Mouse (Mus musculus) embryonic facial prominence, embryonic 10.5 days (tissue): ENCODE results near the gene Ssr2. TPM values are rescaled to one million over a fixed set of nuclear protein-coding genes. Genes with fewer than 3 reads are reported as not detected.

Experiments
- DNase-seq: peaks from one replicate; pipeline ENCODE4 v3.0.0-alpha.2; 2017; ENCODE audit warnings: low spot score
- H3K27ac ChIP-seq: fragments of 300-500 bp; sonication (generic); replicated peaks from 2 replicates; pipeline ENCODE4 v1.5.1; 2016; ENCODE audit warnings: mild to moderate bottlenecking
- H3K27me3 ChIP-seq: fragments of 300-500 bp; sonication (generic); replicated peaks from 2 replicates; pipeline ENCODE4 v1.6.1; 2016; ENCODE audit warnings: low read depth, mild to moderate bottlenecking; ENCODE audit not compliant: poor library complexity, severe bottlenecking
- H3K36me3 ChIP-seq: fragments of 300-500 bp; sonication (generic); replicated peaks from 2 replicates; pipeline ENCODE4 v1.6.1; 2016; ENCODE audit warnings: mild to moderate bottlenecking, moderate library complexity
- H3K4me1 ChIP-seq: fragments of 300-500 bp; sonication (generic); 2 replicates; pipeline ENCODE4 v1.6.1; 2016
- H3K4me3 ChIP-seq: fragments of 300-500 bp; sonication (generic); 2 replicates; pipeline ENCODE4 v1.5.1; 2016; ENCODE audit warnings: mild to moderate bottlenecking, moderate library complexity
- H3K9me3 ChIP-seq: fragments of 300-500 bp; sonication (generic); 2 replicates; pipeline ENCODE4 v1.6.1; 2016; ENCODE audit warnings: mild to moderate bottlenecking
- WGBS: fragments of 180-500 bp; shearing (Covaris S2); methylation state at CpG from one replicate; pipeline ENCODE4 v1.1.7; 2016; 5-methylcytosine and 5-hydroxymethylcytosine counted together
- polyA plus RNA-seq: library from polyadenylated mRNA; unstranded; fragments of >200 nt; fragmentation: Nextera tagmentation; extraction: Ambion mirVana; gene quantifications from 2 replicates; pipeline ENCODE4 v1.2.1, GENCODE M21; 2016

The Ssr2 gene
- polyA plus RNA-seq, 1 experiment from 2014 or later, result 231 TPM

DNA sequence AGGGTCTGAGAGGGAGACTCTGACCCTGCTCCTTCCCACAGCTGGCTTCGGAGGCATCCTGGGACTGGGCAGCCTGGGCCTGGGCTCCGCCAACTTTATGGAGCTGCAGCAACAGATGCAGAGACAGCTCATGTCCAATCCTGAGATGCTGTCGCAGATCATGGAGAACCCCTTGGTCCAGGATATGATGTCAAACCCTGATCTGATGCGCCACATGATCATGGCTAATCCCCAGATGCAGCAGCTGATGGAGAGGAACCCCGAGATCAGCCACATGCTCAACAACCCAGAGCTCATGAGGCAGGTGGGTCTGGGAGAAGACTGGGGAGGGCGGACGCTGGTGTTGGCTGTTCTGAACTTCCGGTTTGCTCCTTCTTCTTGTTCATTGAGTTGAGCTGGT is 19.1 kb upstream of the Ssr2 start:
- H3K9me3 ChIP-seq, result no peaks in the 10 kb centered on the region
- 92% methylated on average over 8 of the region's 8 CpGs for whole genome bisulfite sequencing
- H3K4me3 ChIP-seq, result no peak overlapping the region
- no peak overlapping the region for H3K27ac ChIP-seq
- H3K36me3 ChIP-seq, result peaks cover 67% of the 10 kb centered on the region
- H3K27me3 ChIP-seq, result no peaks in the 10 kb centered on the region
- peaks cover 36% of the 10 kb centered on the region for H3K4me1 ChIP-seq
- DNase-seq, result no peak

GRCm38 (mm10) chr3:88559596-88559995 is 16.1 kb upstream of the Ssr2 start:
- Histone ChIP-seq H3K4me3 (no peak overlapping the region), H3K27me3 (no peaks in the 10 kb centered on the region), H3K4me1 (peaks cover 18% of the 10 kb centered on the region), H3K27ac (no peak overlapping the region), H3K9me3 (no peaks in the 10 kb centered on the region), H3K36me3 (peaks cover 97% of the 10 kb centered on the region)
- no peak for DNase-seq
- 94% methylated on average over 9 of the region's 9 CpGs for WGBS

- no peaks in the 10 kb centered on the region for H3K9me3 ChIP-seq
- H3K4me1 ChIP-seq, result no peaks in the 10 kb centered on the region
- H3K4me3 ChIP-seq, result no peak overlapping the region
- no peak overlapping the region for H3K27ac ChIP-seq
- H3K27me3 ChIP-seq, result no peaks in the 10 kb centered on the region
- WGBS, result 69% methylated on average over 4 of the region's 4 CpGs
- H3K36me3 ChIP-seq, result peaks cover 100% of the 10 kb centered on the region
- no peak for DNase-seq
These were observed 13.7 kb upstream of the Ssr2 start for GRCm38 (mm10) chr3:88561989-88562388.

DNA sequence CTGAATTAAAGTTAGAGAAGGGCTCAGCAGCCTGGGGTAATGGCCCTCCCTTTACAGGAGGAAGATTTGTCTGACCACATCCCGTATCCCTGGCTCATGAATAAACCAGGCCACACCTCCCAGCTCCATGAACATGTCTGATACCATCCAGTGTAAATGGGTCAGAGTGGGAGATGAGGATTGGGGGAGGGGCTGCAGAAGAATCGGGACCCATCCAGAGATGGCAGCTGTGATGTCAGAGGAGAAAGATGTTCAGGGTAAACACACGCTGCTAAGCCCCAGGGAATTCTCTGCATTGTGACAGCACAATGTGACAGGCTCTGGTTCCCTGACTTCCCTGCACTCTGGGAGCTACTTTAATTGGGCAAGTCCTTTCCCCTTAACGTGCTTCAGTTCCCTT is 12.2 kb upstream of the Ssr2 start:
- Histone ChIP-seq H3K4me1 (no peaks in the 10 kb centered on the region), H3K27me3 (no peaks in the 10 kb centered on the region), H3K4me3 (no peak overlapping the region), H3K27ac (no peak overlapping the region), H3K9me3 (no peaks in the 10 kb centered on the region), H3K36me3 (peaks cover 100% of the 10 kb centered on the region)
- no peak for DNase-seq
- 77% methylated on average over 4 of the region's 4 CpGs for WGBS

DNA sequence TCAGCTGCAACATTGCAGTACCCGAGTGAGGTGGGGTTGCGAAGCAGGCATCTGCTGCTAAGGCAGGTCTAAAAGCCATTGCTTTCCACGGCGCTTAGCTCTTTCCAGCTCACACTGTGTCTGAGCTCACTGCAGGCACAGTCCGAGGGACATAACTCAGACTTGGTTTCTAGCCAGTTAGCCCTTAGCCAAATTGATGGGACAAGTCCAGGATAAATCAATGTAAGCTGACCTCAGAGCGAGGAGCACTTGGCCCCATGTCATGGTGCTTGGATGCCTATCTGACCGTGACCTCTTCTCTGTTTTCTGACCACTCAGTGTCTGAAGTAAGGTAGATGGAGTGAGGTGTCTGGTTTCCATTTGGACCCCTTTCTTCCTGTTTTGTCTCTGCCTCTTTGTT is 11.7 kb upstream of the Ssr2 start:
- Histone ChIP-seq H3K9me3 (no peaks in the 10 kb centered on the region), H3K27me3 (no peaks in the 10 kb centered on the region), H3K36me3 (peaks cover 100% of the 10 kb centered on the region), H3K4me3 (no peak overlapping the region), H3K4me1 (no peaks in the 10 kb centered on the region), H3K27ac (no peak overlapping the region)
- DNase-seq, result no peak
- 90% methylated on average over 7 of the region's 7 CpGs for WGBS

- Histone ChIP-seq H3K4me1 (no peaks in the 10 kb centered on the region), H3K27ac (no peak overlapping the region), H3K27me3 (no peaks in the 10 kb centered on the region), H3K4me3 (no peak overlapping the region), H3K36me3 (peaks cover 98% of the 10 kb centered on the region), H3K9me3 (no peaks in the 10 kb centered on the region)
- 88% methylated on average over 3 of the region's 3 CpGs for WGBS
- DNase-seq, result no peak
These were observed 9.6 kb upstream of the Ssr2 start for GRCm38 (mm10) chr3:88566116-88566515.

DNA sequence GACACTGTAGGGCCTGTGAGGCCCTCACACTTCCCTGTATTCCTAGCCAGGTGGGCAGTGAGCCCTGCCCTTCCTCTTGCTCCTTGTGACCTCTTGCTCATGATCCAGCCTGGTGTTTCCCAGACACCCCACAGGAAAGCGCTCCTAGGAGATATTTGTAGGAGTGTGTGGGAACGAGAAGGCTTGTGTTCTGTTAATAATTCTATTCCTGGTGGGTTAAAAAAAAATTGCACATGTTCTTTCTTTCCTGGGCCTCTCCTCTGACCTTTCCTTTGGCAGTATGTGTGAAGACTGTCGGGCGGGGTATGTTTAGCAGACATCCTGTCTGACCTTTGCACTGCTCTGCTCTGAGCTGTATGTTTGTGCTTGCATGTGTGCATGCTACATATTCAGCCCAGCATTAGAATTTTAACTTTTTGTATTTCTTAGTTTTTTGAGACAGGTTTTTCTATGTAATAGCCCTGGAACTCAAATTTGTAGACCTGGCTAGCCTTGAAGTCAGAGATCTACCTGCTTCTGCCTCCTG is 9.1 kb upstream of the Ssr2 start:
- H3K36me3 ChIP-seq, result peaks cover 94% of the 10 kb centered on the region

DNA sequence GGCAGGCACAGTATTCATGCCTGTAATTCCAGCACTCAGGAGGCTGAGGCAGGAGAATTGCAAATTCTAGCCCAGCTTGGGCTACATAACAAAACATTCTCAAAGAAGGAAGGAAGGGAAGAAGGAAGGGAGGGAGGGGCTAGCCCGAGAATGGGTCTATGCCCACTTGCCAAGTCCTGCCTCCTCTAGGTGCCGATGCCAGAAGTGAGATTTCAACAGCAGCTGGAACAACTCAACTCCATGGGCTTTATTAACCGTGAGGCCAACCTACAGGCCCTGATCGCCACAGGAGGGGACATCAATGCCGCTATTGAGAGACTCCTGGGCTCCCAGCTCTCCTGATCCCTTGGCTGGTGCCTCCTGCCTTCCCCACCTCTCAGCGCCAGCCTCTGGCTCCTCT is 7.8 kb upstream of the Ssr2 start:
- no peak overlapping the region for H3K27ac ChIP-seq
- peaks cover 81% of the 10 kb centered on the region for H3K36me3 ChIP-seq
- no peaks in the 10 kb centered on the region for H3K27me3 ChIP-seq
- no peak for DNase-seq
- H3K9me3 ChIP-seq, result no peaks in the 10 kb centered on the region
- H3K4me3 ChIP-seq, result no peak overlapping the region
- 96% methylated on average over 6 of the region's 6 CpGs for WGBS
- H3K4me1 ChIP-seq, result no peaks in the 10 kb centered on the region

More for the DNA sequence above, 9.1 kb upstream of the Ssr2 start:
- no peaks in the 10 kb centered on the region for H3K9me3 ChIP-seq
- H3K27ac ChIP-seq, result no peak overlapping the region
- DNase-seq, result no peak
- 92% methylated on average over 4 of the region's 4 CpGs for WGBS
- no peaks in the 10 kb centered on the region for H3K4me1 ChIP-seq
- no peak overlapping the region for H3K4me3 ChIP-seq
- H3K27me3 ChIP-seq, result no peaks in the 10 kb centered on the region

DNA sequence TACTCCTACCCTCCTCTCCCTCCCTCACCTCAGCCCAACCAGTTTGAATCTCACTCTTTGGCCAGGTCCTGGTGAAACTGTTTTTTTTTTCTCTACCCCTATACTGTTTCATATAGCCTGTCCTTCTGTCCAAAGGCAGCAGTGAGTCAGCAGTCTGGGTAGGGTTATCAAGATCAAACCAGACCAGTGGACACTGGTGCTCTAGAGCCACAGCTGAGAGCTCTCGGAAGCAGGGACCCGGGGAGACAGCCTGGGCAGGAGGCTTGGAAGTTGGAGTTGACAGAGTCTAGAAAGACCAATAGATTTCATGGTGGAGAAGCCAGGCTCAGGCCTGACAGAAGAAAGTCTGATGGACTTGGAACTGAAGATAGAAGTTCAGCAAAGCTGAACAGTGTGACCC is 7.1 kb upstream of the Ssr2 start:
- H3K4me1 ChIP-seq, result no peaks in the 10 kb centered on the region
- H3K9me3 ChIP-seq, result no peaks in the 10 kb centered on the region
- WGBS, result 93% methylated on average over 2 of the region's 2 CpGs
- DNase-seq, result no peak
- peaks cover 73% of the 10 kb centered on the region for H3K36me3 ChIP-seq
- H3K27me3 ChIP-seq, result no peaks in the 10 kb centered on the region
- no peak overlapping the region for H3K4me3 ChIP-seq
- H3K27ac ChIP-seq, result no peak overlapping the region

DNA sequence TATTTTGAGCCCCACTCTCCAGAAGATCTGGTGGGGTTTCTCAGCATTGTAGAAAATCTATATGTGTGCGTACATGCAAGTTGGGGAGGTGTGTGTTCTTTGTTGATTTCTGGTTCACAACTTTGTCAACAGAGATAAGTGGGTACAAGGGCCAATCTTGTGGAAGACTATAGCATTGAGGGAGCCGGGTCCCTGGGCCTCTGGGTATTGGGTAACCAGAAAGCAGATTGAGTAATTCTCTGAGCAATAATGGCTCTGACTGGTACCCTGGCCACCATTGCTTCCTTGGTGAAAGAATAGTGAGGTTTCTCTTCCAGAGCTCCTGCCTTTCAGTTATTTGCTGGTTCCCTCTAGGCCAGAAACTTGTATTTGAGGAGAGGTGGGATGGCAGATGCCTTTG is 6.6 kb upstream of the Ssr2 start:
- Histone ChIP-seq H3K27ac (no peak overlapping the region), H3K9me3 (no peaks in the 10 kb centered on the region), H3K36me3 (peaks cover 69% of the 10 kb centered on the region), H3K27me3 (no peaks in the 10 kb centered on the region), H3K4me3 (no peak overlapping the region), H3K4me1 (no peaks in the 10 kb centered on the region)
- DNase-seq, result no peak
- WGBS, result 95% methylated on average over 2 of the region's 2 CpGs

DNA sequence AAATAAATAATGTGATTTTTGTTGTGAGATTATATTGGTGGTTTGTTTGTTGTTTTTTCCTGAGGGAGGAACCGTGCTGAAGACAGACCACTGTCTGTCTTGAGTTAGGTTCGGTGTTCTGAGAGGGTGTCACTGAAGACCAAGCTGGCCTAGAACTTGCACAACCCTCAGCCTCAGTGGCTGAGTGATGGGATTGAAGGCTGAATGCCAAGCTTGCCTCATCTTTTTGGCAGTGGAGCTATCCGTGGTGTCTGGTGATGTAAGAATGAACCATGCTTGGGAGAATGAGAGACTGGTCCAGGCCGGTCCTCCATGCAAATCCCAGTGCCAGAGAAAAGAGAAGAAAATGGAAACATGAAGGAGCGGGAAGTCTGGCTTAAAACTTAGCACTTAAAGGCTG is 6.0 kb upstream of the Ssr2 start:
- Histone ChIP-seq H3K27ac (no peak overlapping the region), H3K4me3 (no peak overlapping the region), H3K4me1 (no peaks in the 10 kb centered on the region), H3K9me3 (no peaks in the 10 kb centered on the region), H3K27me3 (no peaks in the 10 kb centered on the region), H3K36me3 (peaks cover 63% of the 10 kb centered on the region)
- DNase-seq, result no peak
- 91% methylated on average over 5 of the region's 5 CpGs for WGBS

GRCm38 (mm10) chr3:88570341-88570740 is 5.3 kb upstream of the Ssr2 start:
- no peak overlapping the region for H3K4me3 ChIP-seq
- 94% methylated on average over 10 of the region's 10 CpGs for WGBS
- peaks cover 56% of the 10 kb centered on the region for H3K36me3 ChIP-seq
- H3K27ac ChIP-seq, result no peak overlapping the region
- DNase-seq, result no peak
- H3K27me3 ChIP-seq, result no peaks in the 10 kb centered on the region
- H3K4me1 ChIP-seq, result no peaks in the 10 kb centered on the region
- H3K9me3 ChIP-seq, result no peaks in the 10 kb centered on the region

- no peaks in the 10 kb centered on the region for H3K4me1 ChIP-seq
- no peaks in the 10 kb centered on the region for H3K9me3 ChIP-seq
- H3K36me3 ChIP-seq, result peaks cover 41% of the 10 kb centered on the region
- 71% methylated on average over 1 of the region's 1 CpGs for WGBS
- no peaks in the 10 kb centered on the region for H3K27me3 ChIP-seq
- no peak overlapping the region for H3K4me3 ChIP-seq
- no peak for DNase-seq
- no peak overlapping the region for H3K27ac ChIP-seq
These were observed 3.8 kb upstream of the Ssr2 start for GRCm38 (mm10) chr3:88571856-88572255.

DNA sequence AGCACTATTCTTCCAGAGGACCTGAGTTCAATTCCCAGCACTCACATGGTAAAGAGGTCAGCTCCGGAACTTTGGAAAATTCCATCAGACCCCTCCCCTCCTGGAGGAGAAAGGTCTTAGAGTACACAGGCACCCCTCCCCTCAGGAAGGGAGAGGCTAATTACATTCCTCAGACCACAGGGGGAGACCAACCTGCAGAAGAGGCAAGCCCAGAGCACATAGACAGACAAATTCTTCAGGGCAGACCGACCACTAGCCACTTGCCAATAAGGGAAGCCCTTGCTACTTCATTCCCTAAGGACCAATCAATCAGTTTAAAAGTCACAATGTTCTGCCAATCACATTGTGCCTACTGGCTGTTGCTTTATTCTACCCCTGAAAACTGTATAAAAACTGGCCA is 2.8 kb upstream of the Ssr2 start:
- H3K27me3 ChIP-seq, result no peaks in the 10 kb centered on the region
- WGBS, result 75% methylated on average over 2 of the region's 2 CpGs
- H3K27ac ChIP-seq, result no peak overlapping the region
- no peak for DNase-seq
- no peaks in the 10 kb centered on the region for H3K4me1 ChIP-seq
- no peaks in the 10 kb centered on the region for H3K9me3 ChIP-seq
- peaks cover 31% of the 10 kb centered on the region for H3K36me3 ChIP-seq
- no peak overlapping the region for H3K4me3 ChIP-seq
